Mouse (Mus musculus): Measurements from ENCODE around the gene Adipor2.
"Not testable (repeated sequence)": the region's sequence is repeated elsewhere in the genome, so short reads cannot be mapped to it uniquely, and the experiment has no call there.

The Adipor2 gene

GRCm38 (mm10) chr6:119387801-119388649 lies 29.5 kb downstream of the Adipor2 start:
- DNase-seq = peak; percentile 43

GRCm38 (mm10) chr6:119386821-119387220 lies 30.7 kb downstream of the Adipor2 start:
- DNase-seq = no peak

GRCm38 (mm10) chr6:119386421-119386820 lies 31.1 kb downstream of the Adipor2 start:
- DNase-seq = no peak

- no peak for DNase-seq
Measured at GRCm38 (mm10) chr6:119385668-119386067, 31.8 kb downstream of the Adipor2 start.

- no peak for DNase-seq
Measured at GRCm38 (mm10) chr6:119378631-119379030, 38.9 kb downstream of the Adipor2 start.

GRCm38 (mm10) chr6:119377613-119378012 lies 39.9 kb downstream of the Adipor2 start:
- peak; percentile 18 for DNase-seq

GRCm38 (mm10) chr6:119375035-119375434 lies 42.5 kb downstream of the Adipor2 start:
- DNase-seq = no peak

- DNase-seq = no peak
Measured at GRCm38 (mm10) chr6:119373000-119373705, 44.4 kb downstream of the Adipor2 start.

- no peak for DNase-seq
Measured at GRCm38 (mm10) chr6:119372237-119372636, 45.3 kb downstream of the Adipor2 start.

GRCm38 (mm10) chr6:119371624-119372023 lies 45.9 kb downstream of the Adipor2 start:
- no peak for DNase-seq

GRCm38 (mm10) chr6:119367382-119367781 lies 50.1 kb downstream of the Adipor2 start:
- no peak for DNase-seq

GRCm38 (mm10) chr6:119366800-119367199 lies 50.7 kb downstream of the Adipor2 start:
- DNase-seq = not testable (repeated sequence)

GRCm38 (mm10) chr6:119363593-119363992 lies 53.9 kb downstream of the Adipor2 start:
- DNase-seq = no peak

GRCm38 (mm10) chr6:119360925-119361702 lies 56.4 kb downstream of the Adipor2 start:
- no peak for DNase-seq

GRCm38 (mm10) chr6:119360250-119360649 lies 57.3 kb downstream of the Adipor2 start:
- not testable (repeated sequence) for DNase-seq

GRCm38 (mm10) chr6:119358020-119358571 lies 59.4 kb downstream of the Adipor2 start:
- DNase-seq = peak; percentile 18

- DNase-seq = no peak
Measured at GRCm38 (mm10) chr6:119352501-119352900, 65.0 kb downstream of the Adipor2 start.

- no peak for DNase-seq
Measured at GRCm38 (mm10) chr6:119351656-119352055, 65.8 kb downstream of the Adipor2 start.

GRCm38 (mm10) chr6:119350703-119351198 lies 66.8 kb downstream of the Adipor2 start:
- no peak for DNase-seq

- DNase-seq = peak; percentile 84
Measured at GRCm38 (mm10) chr6:119348234-119348633, 69.3 kb downstream of the Adipor2 start.

- DNase-seq = no peak
Measured at GRCm38 (mm10) chr6:119347813-119348212, 69.7 kb downstream of the Adipor2 start.

GRCm38 (mm10) chr6:119346257-119346656 lies 71.2 kb downstream of the Adipor2 start:
- no peak for DNase-seq

- DNase-seq = peak; percentile 41
Measured at GRCm38 (mm10) chr6:119341409-119341808, 76.1 kb downstream of the Adipor2 start.
